Mouse (Mus musculus): ENCODE measurements at regions not wholly inside any gene's neighbourhood (a gene's known extent, or its start where the extent isn't known, plus 50 kb on each side); places are given as distances from the start of the nearest gene placed in this dataset.

- no peak for DNase-seq (ENCODE audit: low spot score in 2 of 2)
Measured at GRCm38 (mm10) chr2:114968651-114969050, 313.9 kb upstream of the Dph6 start.

GRCm38 (mm10) chr2:114993419-114993818 is 338.7 kb upstream of the Dph6 start:
- no peak for DNase-seq (ENCODE audit: low spot score in 2 of 2)

- no peak for DNase-seq (ENCODE audit: low spot score in 2 of 2)
Measured at GRCm38 (mm10) chr2:114993882-114994281, 339.1 kb upstream of the Dph6 start.

- DNase-seq (ENCODE audit: low spot score in 2 of 2), result no peak
Measured at GRCm38 (mm10) chr2:114994691-114995347, 340.1 kb upstream of the Dph6 start.

GRCm38 (mm10) chr2:115013916-115014315 is 359.2 kb upstream of the Dph6 start:
- no peak for DNase-seq (ENCODE audit: low spot score in 2 of 2)

GRCm38 (mm10) chr2:115026777-115027176 is 372.0 kb upstream of the Dph6 start:
- DNase-seq (ENCODE audit: low spot score in 2 of 2), result no peak

- DNase-seq (ENCODE audit: low spot score in 2 of 2), result no peak
Measured at GRCm38 (mm10) chr2:115031134-115031533, 376.4 kb upstream of the Dph6 start.

- peak; percentile 16 to 45 for DNase-seq (ENCODE audit: low spot score in 2 of 2)
Measured at GRCm38 (mm10) chr2:115036205-115036604, 381.4 kb upstream of the Dph6 start.

GRCm38 (mm10) chr2:115042299-115042785 is 387.6 kb upstream of the Dph6 start:
- DNase-seq (ENCODE audit: low spot score in 2 of 2), result no peak

GRCm38 (mm10) chr2:115056327-115057070 is 401.7 kb upstream of the Dph6 start:
- DNase-seq (ENCODE audit: low spot score in 2 of 2), result no peak

- no peak for DNase-seq (ENCODE audit: low spot score in 2 of 2)
Measured at GRCm38 (mm10) chr2:115057200-115057599, 402.4 kb upstream of the Dph6 start.

GRCm38 (mm10) chr2:115067489-115068163 is 412.9 kb upstream of the Dph6 start:
- DNase-seq (ENCODE audit: low spot score in 2 of 2), result no peak

GRCm38 (mm10) chr2:115069704-115070103 is 414.9 kb upstream of the Dph6 start:
- no peak for DNase-seq (ENCODE audit: low spot score in 2 of 2)

GRCm38 (mm10) chr2:115070123-115070522 is 415.4 kb upstream of the Dph6 start:
- DNase-seq (ENCODE audit: low spot score in 2 of 2), result no peak

GRCm38 (mm10) chr2:115070666-115071065 is 415.9 kb upstream of the Dph6 start:
- DNase-seq (ENCODE audit: low spot score in 2 of 2), result peak in 1 of 2 experiments; percentile 74

GRCm38 (mm10) chr2:115081563-115082291 is 427.0 kb upstream of the Dph6 start:
- no peak for DNase-seq (ENCODE audit: low spot score in 2 of 2)

GRCm38 (mm10) chr2:115082292-115082809 is 427.6 kb upstream of the Dph6 start:
- no peak for DNase-seq (ENCODE audit: low spot score in 2 of 2)

GRCm38 (mm10) chr2:115088421-115089120 is 433.8 kb upstream of the Dph6 start:
- no peak for DNase-seq (ENCODE audit: low spot score in 2 of 2)

- DNase-seq (ENCODE audit: low spot score in 2 of 2), result peak in 1 of 2 experiments; percentile 39
Measured at GRCm38 (mm10) chr2:115090430-115091175, 435.8 kb upstream of the Dph6 start.

GRCm38 (mm10) chr2:115095351-115095750 is 440.6 kb upstream of the Dph6 start:
- DNase-seq (ENCODE audit: low spot score in 2 of 2), result no peak

Data from layer of hippocampus, adult 18-20 months (tissue).